Mouse (Mus musculus) hindbrain, embryonic 14.5 days (tissue): Measurements from ENCODE around the gene Ggt7. TPM values are rescaled to one million over a fixed set of nuclear protein-coding genes. Genes with fewer than 3 reads are reported as not detected.

Source experiments
- polyA plus RNA-seq: library from polyadenylated mRNA; unstranded; fragments of >200 nt; fragmentation: Nextera tagmentation; extraction: Ambion mirVana; gene quantifications from 2 replicates; pipeline ENCODE4 v1.2.1, GENCODE M21; 2014

The Ggt7 gene
- polyA plus RNA-seq, 1 experiment from 2014 or later = 48.5 TPM

Other genes starting within 250 kb of the Ggt7 start
- 616 and 629 TPM in 2 replicates for gene Map1lc3a, start 241.9 kb downstream of the Ggt7 start, polyA plus RNA-seq
- 60.7 and 75.0 TPM in 2 replicates for gene Pigu, start 160.8 kb downstream of the Ggt7 start, polyA plus RNA-seq
- gene Trp53inp2, start 137.2 kb downstream of the Ggt7 start, polyA plus RNA-seq = 91.6 and 94.6 TPM in 2 replicates
- 32.0 and 33.0 TPM in 2 replicates for gene Ncoa6, start 44.3 kb downstream of the Ggt7 start, polyA plus RNA-seq
- gene Acss2, start 289 bp downstream of the Ggt7 start, polyA plus RNA-seq = 25.3 and 28.5 TPM in 2 replicates
- 14.3 and 15.3 TPM in 2 replicates for gene Gss, start 74.6 kb upstream of the Ggt7 start, polyA plus RNA-seq
- 0.40 and 0.99 TPM in 2 replicates for gene Myh7b, start 93.0 kb upstream of the Ggt7 start, polyA plus RNA-seq
- gene Trpc4ap, start 174.1 kb upstream of the Ggt7 start, polyA plus RNA-seq = 163 and 176 TPM in 2 replicates
- 34.2 and 38.6 TPM in 2 replicates for gene Edem2, start 211.2 kb upstream of the Ggt7 start, polyA plus RNA-seq
- gene Gm17581, start 217.6 kb upstream of the Ggt7 start, polyA plus RNA-seq = not detected in 2 replicates
- 3.0 and 3.6 TPM in 2 replicates for gene Procr, start 232.9 kb upstream of the Ggt7 start, polyA plus RNA-seq